Mouse (Mus musculus): ENCODE data around the gene Vstm2b. TPM values are rescaled to one million over a fixed set of nuclear protein-coding genes. Genes with fewer than 3 reads are reported as not detected.

The Vstm2b gene
- total and polyA plus RNA-seq, 3 experiments: not detected

DNA sequence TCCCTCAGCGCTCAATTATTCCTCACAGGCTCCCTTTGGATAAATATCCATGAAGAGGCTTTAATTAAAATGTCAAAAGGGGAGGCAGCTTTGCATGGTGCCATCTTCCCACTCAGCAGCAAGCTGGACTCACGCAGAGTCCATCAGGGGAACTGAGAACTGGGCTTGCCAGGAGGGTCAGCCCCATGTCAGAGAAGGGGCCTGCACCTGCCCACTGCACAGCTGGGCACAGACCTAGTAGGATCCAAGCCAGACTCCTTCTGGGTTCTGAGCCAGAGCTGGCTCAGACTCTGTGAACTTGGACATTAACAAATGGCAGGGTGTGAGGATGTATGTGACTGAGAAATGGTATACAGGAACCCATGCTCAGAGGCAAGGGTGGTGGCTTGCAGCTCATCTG is 22.0 kb downstream of the Vstm2b start:
- Histone ChIP-seq H3K27me3 (ENCODE audit: insufficient read depth, low read length) (no peaks in the 10 kb centered on the region), H3K4me3 (ENCODE audit: low read depth, low read length) (no peak overlapping the region), H3K36me3 (replicated peaks) (no peaks in the 10 kb centered on the region), H3K9me3 (replicated peaks) (peaks cover 38% of the 10 kb centered on the region), H3K4me1 (ENCODE audit: insufficient read depth, low read depth, low read length) (no peaks in the 10 kb centered on the region)
- TF ChIP-seq GATA1 (IDR thresholded peaks at IDR 0.05; ENCODE audit: borderline replicate concordance, low read length) (no peak), POLR2AphosphoS5 (IDR thresholded peaks at IDR 0.05; ENCODE audit: insufficient replicate concordance, low read depth, low read length) (no peak), GATA2 (IDR thresholded peaks at IDR 0.05; ENCODE audit: borderline replicate concordance, low read depth, low read length) (no peak), TAL1 (conservative IDR thresholded peaks at IDR 0.05; ENCODE audit: low read depth, low read length) (no peak), CTCF (IDR thresholded peaks at IDR 0.05; ENCODE audit: low read depth, low read length) (no peak)
- no peak for ATAC-seq (ENCODE audit: extremely low read depth, insufficient number of reproducible peaks, low FRiP score, poor library complexity, severe bottlenecking)
- no peak for DNase-seq (ENCODE audit: low spot score)

DNA sequence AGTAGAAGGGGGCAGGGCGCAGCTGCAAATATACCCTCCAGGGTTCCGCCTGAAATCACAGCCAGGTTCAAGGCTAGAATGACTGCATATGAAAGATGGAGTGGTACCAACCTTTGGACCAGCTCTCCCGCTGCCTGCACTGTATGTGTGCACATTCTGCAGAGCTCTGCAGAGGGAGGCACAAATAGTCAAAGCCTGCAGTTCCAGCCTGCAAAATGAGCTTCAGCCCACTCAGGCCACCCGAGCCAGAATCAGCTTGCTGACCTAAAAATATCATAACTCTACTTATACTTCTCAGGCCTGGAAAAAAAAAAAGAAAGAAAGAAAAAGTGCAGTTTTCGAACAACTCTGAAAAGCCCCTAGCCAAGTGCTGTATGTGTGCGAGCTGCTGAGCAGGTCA is 23.2 kb downstream of the Vstm2b start:
- DNase-seq (ENCODE audit: low spot score) (no peak), ATAC-seq (ENCODE audit: extremely low read depth, insufficient number of reproducible peaks, low FRiP score, poor library complexity, severe bottlenecking) (no peak)
- Histone ChIP-seq H3K9me3 (replicated peaks) (peaks cover 37% of the 10 kb centered on the region), H3K27me3 (ENCODE audit: insufficient read depth, low read length) (no peaks in the 10 kb centered on the region), H3K4me3 (ENCODE audit: low read depth, low read length) (no peak overlapping the region), H3K36me3 (replicated peaks) (no peaks in the 10 kb centered on the region), H3K4me1 (ENCODE audit: insufficient read depth, low read depth, low read length) (no peaks in the 10 kb centered on the region)
- TF ChIP-seq GATA1 (IDR thresholded peaks at IDR 0.05; ENCODE audit: borderline replicate concordance, low read length) (no peak), GATA2 (IDR thresholded peaks at IDR 0.05; ENCODE audit: borderline replicate concordance, low read depth, low read length) (no peak), POLR2AphosphoS5 (IDR thresholded peaks at IDR 0.05; ENCODE audit: insufficient replicate concordance, low read depth, low read length) (no peak), TAL1 (conservative IDR thresholded peaks at IDR 0.05; ENCODE audit: low read depth, low read length) (no peak), CTCF (IDR thresholded peaks at IDR 0.05; ENCODE audit: low read depth, low read length) (no peak)

GRCm38 (mm10) chr7:40922871-40923270 is 24.7 kb downstream of the Vstm2b start:
- Histone ChIP-seq H3K4me3 (ENCODE audit: low read depth, low read length) (no peak overlapping the region), H3K4me1 (ENCODE audit: insufficient read depth, low read depth, low read length) (no peaks in the 10 kb centered on the region), H3K36me3 (replicated peaks) (no peaks in the 10 kb centered on the region), H3K9me3 (replicated peaks) (peaks cover 28% of the 10 kb centered on the region), H3K27me3 (ENCODE audit: insufficient read depth, low read length) (no peaks in the 10 kb centered on the region)
- ATAC-seq (ENCODE audit: extremely low read depth, insufficient number of reproducible peaks, low FRiP score, poor library complexity, severe bottlenecking): no peak
- no peak for TF ChIP-seq TAL1 (conservative IDR thresholded peaks at IDR 0.05; ENCODE audit: low read depth, low read length)
- no peak for TF ChIP-seq POLR2AphosphoS5 (IDR thresholded peaks at IDR 0.05; ENCODE audit: insufficient replicate concordance, low read depth, low read length)
- TF ChIP-seq GATA1 (IDR thresholded peaks at IDR 0.05; ENCODE audit: borderline replicate concordance, low read length): no peak
- no peak for TF ChIP-seq CTCF (IDR thresholded peaks at IDR 0.05; ENCODE audit: low read depth, low read length)
- TF ChIP-seq GATA2 (IDR thresholded peaks at IDR 0.05; ENCODE audit: borderline replicate concordance, low read depth, low read length): no peak
- no peak for DNase-seq (ENCODE audit: low spot score)

DNA sequence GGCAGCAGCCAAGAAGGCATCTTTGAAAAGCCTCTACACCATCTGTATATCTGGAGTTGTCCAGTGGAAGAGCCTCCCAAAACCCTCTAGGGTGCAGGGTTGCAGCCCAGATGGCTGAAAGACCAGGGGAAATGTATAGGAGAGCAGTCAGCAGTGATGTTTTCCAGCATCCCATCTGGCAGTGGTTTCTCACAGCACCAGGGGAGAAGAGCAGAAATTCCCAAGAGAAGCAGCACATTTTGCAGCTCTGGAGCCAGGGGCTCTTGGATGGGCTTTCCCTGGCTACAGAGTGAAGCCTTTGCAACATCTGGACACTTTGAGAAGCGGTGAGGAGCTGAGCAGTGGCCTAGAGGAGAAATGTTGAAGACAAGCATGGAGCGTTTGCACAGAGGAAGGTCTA is 30.3 kb downstream of the Vstm2b start:
- no peak for ATAC-seq (ENCODE audit: extremely low read depth, insufficient number of reproducible peaks, low FRiP score, poor library complexity, severe bottlenecking)
- Histone ChIP-seq H3K4me3 (ENCODE audit: low read depth, low read length) (no peak overlapping the region), H3K36me3 (replicated peaks) (no peaks in the 10 kb centered on the region), H3K27me3 (ENCODE audit: insufficient read depth, low read length) (no peaks in the 10 kb centered on the region), H3K9me3 (replicated peaks) (peaks cover 10% of the 10 kb centered on the region), H3K4me1 (ENCODE audit: insufficient read depth, low read depth, low read length) (no peaks in the 10 kb centered on the region)
- TF ChIP-seq CTCF (IDR thresholded peaks at IDR 0.05; ENCODE audit: low read depth, low read length) (no peak), GATA1 (IDR thresholded peaks at IDR 0.05; ENCODE audit: borderline replicate concordance, low read length) (no peak), TAL1 (conservative IDR thresholded peaks at IDR 0.05; ENCODE audit: low read depth, low read length) (no peak), POLR2AphosphoS5 (IDR thresholded peaks at IDR 0.05; ENCODE audit: insufficient replicate concordance, low read depth, low read length) (no peak), GATA2 (IDR thresholded peaks at IDR 0.05; ENCODE audit: borderline replicate concordance, low read depth, low read length) (no peak)
- no peak for DNase-seq (ENCODE audit: low spot score)

GRCm38 (mm10) chr7:40936617-40937212 is 38.6 kb downstream of the Vstm2b start:
- TF ChIP-seq TAL1 (conservative IDR thresholded peaks at IDR 0.05; ENCODE audit: low read depth, low read length) (no peak), GATA2 (IDR thresholded peaks at IDR 0.05; ENCODE audit: borderline replicate concordance, low read depth, low read length) (no peak), GATA1 (IDR thresholded peaks at IDR 0.05; ENCODE audit: borderline replicate concordance, low read length) (no peak), POLR2AphosphoS5 (IDR thresholded peaks at IDR 0.05; ENCODE audit: insufficient replicate concordance, low read depth, low read length) (no peak), CTCF (IDR thresholded peaks at IDR 0.05; ENCODE audit: low read depth, low read length) (no peak)
- no peaks in the 10 kb centered on the region for H3K27me3 ChIP-seq (ENCODE audit: insufficient read depth, low read length)
- H3K4me1 ChIP-seq (ENCODE audit: insufficient read depth, low read depth, low read length): no peaks in the 10 kb centered on the region
- H3K9me3 ChIP-seq (replicated peaks): peaks cover 5% of the 10 kb centered on the region; the same call in 1 of the 2 replicates
- no peaks in the 10 kb centered on the region for H3K36me3 ChIP-seq (replicated peaks)
- no peak for ATAC-seq (ENCODE audit: extremely low read depth, insufficient number of reproducible peaks, low FRiP score, poor library complexity, severe bottlenecking)
- no peak overlapping the region for H3K4me3 ChIP-seq (ENCODE audit: low read depth, low read length)
- no peak for DNase-seq (ENCODE audit: low spot score)

DNA sequence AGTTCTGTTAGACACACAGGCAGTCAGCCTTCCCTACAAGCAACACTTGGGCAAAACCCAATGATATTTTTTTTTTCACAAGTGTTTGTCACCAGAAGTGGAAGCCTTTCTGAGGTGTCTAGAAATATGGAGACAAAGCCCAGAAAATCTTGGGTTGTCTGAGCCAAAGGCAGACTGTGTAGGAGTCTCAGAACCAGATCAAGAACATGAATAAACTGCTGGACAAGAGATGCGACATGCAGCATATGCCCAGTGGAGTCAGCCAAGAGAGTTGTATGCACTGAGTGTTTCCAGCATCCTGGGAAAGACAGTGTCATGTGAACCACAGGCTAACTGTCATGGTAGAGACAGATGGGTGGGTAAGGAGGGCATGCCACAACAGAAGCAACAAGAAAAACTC is 41.2 kb downstream of the Vstm2b start:
- Histone ChIP-seq H3K27me3 (ENCODE audit: insufficient read depth, low read length) (no peaks in the 10 kb centered on the region), H3K36me3 (replicated peaks) (no peaks in the 10 kb centered on the region), H3K4me3 (ENCODE audit: low read depth, low read length) (no peak overlapping the region), H3K4me1 (ENCODE audit: insufficient read depth, low read depth, low read length) (no peaks in the 10 kb centered on the region), H3K9me3 (replicated peaks) (peaks cover 8% of the 10 kb centered on the region)
- no peak for TF ChIP-seq GATA2 (IDR thresholded peaks at IDR 0.05; ENCODE audit: borderline replicate concordance, low read depth, low read length)
- TF ChIP-seq POLR2AphosphoS5 (IDR thresholded peaks at IDR 0.05; ENCODE audit: insufficient replicate concordance, low read depth, low read length): no peak
- no peak for TF ChIP-seq GATA1 (IDR thresholded peaks at IDR 0.05; ENCODE audit: borderline replicate concordance, low read length)
- DNase-seq (ENCODE audit: low spot score) (no peak), ATAC-seq (ENCODE audit: extremely low read depth, insufficient number of reproducible peaks, low FRiP score, poor library complexity, severe bottlenecking) (no peak)
